Mouse (Mus musculus): ENCODE results near the gene Armc2.

Armc2 gene

GRCm38 (mm10) chr10:42021536-42021935 is 3.3 kb upstream of the Armc2 start:
- no peak for DNase-seq (ENCODE audit: low read depth, low spot score)

- DNase-seq (ENCODE audit: low read depth, low spot score), result no peak
Measured at GRCm38 (mm10) chr10:42014086-42014485, 4.2 kb downstream of the Armc2 start.

DNA sequence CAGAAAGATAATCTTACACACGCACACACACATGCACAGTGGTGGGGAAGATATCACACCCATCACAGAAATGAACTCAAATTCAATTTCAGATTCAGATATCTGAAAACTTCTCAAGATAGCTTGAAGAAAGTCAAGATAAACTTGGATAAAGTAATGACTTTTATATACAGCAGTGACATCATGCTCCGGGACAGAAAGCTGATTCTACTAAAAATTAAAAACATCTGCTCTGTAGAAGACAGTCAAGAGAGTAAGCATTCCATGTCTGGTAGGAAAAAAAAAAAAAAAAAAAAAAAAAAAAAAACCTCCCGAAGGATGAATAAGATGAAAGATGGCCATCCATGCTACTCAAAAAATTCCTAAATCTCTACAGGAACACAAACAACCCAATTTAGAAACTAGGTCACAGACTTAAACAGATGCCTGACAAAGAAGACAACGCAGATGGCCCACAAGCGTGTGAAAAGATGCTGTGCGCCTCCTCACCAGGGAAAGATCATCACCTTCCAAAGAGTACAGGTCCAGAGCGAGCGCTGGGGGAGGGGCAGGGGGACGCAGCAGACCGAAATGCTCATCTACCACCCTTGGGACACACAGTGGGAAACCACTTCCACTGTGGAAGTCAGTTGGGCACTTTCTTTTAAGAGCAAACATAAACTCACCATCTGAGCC is 7.3 kb downstream of the Armc2 start:
- no peak for DNase-seq (ENCODE audit: low read depth, low spot score)

DNA sequence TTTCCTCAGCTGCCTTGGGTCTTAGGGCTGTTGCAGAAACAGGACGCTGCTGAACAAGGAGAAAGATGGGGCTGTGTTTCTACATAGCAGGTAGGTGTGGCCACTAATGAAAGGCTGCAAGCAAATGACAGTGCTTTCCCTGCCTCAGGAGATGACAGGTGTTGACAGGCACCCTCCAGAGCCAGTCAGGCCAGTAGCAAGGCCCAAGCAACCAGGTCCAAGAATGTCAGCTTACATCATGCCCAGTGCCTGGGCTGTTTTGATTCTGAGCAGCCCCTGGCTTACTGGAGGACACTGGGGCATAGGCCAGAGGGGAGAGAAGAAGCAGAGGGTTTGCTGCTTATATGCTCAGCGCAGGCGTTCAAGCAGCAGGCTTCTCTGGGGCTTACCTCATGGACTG is 13.0 kb downstream of the Armc2 start:
- no peak for DNase-seq (ENCODE audit: low read depth, low spot score)

DNA sequence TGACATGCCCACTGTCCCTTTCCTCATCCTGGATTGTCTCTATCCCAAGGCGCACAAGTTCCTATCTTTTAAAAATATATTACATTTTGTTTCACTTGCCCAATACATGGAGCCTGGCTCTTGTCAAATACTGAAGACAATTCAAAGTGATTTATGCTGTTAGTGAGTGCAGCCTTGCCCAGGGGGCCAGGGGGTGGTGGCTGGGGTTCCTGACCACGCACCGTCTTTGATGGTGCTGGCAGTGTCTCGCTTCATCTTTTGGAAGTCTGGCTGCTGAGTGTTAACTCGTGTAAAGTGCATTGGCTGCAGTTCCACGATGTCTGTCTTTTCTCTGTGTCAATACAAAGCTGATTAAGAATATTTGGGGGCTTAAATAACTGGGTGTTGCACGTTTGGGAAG is 13.6 kb downstream of the Armc2 start:
- no peak for DNase-seq (ENCODE audit: low read depth, low spot score)

DNA sequence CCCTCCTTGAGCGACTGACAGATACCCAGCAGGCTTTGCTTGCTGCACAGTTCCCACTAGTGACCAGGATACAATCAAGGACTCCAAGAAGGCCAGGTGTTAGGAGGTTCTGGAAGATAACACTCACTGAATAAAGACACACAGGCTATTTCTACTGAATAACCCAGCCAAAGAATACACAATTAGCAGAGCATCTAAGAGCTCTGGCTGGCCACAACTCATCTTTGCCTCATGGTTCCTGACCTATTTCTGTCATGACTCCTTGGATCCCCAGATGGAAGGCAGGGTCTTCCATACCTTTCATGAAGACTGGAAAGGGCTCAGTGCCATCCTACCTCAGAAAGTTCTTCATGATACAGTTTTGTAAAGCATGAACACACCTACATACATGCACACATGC is 14.2 kb downstream of the Armc2 start:
- DNase-seq (ENCODE audit: low read depth, low spot score), result no peak

DNA sequence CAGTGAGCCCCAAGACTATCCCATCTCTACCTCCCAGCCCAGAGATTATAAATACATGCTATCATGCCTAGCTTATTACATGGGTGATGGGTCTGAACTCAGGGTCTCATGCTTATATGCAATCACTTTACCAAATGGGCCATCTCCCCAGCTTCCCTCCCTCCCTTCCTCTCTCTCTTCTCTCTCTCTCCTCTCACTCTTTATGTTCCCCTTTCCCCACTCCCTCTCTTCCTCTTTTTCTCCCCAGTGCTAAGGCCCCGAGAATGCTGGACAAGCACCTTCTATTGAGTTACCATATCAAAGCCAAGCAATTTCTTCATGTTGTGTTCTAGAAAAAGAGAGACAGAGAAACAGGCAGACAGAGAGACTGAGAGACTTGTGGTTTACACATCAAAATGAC is 14.7 kb downstream of the Armc2 start:
- no peak for DNase-seq (ENCODE audit: low read depth, low spot score)

- DNase-seq (ENCODE audit: low read depth, low spot score), result no peak
Measured at GRCm38 (mm10) chr10:42002436-42002835, 15.8 kb downstream of the Armc2 start.

DNA sequence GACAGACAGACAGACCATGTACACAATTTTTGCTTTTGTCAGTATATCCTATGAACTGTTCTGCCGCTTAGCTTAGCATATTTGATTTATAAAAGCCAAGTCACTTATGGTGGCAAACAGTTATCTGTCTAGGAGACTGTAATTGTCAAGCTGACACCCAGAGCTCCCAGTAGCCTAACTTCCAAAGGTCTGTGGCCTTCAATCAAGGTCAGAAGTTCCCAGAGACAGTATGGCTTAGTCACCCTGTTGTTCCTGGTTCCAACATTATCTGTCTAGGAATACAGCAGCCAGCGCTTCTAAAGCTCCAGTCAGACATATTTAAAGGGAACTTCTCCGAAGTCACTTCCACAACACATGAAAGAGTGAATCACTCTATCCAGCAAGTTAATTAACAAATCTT is 17.0 kb downstream of the Armc2 start:
- DNase-seq (ENCODE audit: low read depth, low spot score), result no peak

DNA sequence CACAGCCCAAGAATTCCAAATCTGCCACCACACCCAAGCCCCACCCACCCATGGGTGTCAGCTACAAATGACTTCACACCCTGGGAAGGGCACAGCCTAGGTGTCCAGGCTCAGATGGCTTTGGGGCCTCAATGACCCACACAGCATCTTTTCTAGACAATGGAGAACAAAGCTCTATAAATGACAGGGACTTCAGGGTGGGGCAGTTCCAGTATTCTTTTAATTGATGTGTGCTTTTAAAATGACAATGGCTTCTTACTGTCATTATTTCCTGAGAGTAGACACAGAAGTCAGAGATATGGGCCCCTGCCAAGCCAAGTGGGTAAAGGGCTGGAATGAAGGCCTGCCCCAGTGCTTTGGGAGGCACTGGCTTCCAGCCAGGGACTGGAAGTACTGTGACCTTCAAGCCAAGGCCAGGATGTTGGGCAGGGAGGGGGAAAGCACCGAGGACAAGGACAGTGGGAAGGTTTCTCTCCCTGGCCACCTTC is 20.5 kb downstream of the Armc2 start:
- DNase-seq (ENCODE audit: low read depth, low spot score), result no peak

DNA sequence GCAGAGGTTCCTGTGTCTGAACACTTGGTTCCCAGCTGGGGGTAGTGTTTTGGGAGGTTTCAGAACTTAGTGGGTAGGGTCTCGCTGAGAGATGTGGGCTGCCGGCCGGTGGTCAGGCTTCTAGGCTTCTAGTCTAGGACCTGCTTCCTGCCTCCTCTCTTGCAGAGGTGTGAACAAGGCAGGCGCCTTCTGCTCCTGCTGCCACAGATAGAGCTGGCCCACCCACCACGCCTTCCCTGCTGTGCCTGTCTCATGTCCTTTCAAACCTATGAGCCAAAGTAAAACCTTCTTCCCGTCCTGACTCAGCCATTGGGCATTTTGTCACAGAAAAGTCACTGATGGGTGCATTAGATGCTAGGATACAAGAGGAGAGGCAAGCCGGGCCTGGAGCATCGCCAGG is 22.1 kb downstream of the Armc2 start:
- no peak for DNase-seq (ENCODE audit: low read depth, low spot score)

DNA sequence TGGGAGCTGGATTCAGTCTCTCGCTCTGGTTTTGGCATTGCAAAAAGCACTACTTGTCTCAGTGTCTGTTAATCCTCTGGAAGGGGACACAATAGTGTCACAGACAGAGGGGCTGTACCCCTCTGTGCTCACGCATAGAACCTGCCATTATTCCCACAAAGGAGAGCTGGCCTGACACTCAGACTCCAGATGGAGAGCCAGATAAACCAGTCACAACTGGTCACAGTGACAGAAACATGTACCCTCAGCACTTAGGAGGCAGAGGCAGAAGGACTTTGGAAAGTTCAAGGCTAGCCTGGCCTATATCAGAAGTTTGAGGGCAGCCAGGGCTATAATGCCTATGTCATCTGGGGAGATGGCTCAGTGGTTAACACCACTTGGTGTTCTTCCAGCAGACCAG is 23.2 kb downstream of the Armc2 start:
- DNase-seq (ENCODE audit: low read depth, low spot score), result no peak

- DNase-seq (ENCODE audit: low read depth, low spot score), result no peak
Measured at GRCm38 (mm10) chr10:41994578-41994977, 23.7 kb downstream of the Armc2 start.

GRCm38 (mm10) chr10:41992059-41992440 is 26.2 kb downstream of the Armc2 start:
- DNase-seq (ENCODE audit: low read depth, low spot score), result no peak

GRCm38 (mm10) chr10:41991364-41992058 is 26.7 kb downstream of the Armc2 start:
- no peak for DNase-seq (ENCODE audit: low read depth, low spot score)

GRCm38 (mm10) chr10:41990896-41991295 is 27.3 kb downstream of the Armc2 start:
- no peak for DNase-seq (ENCODE audit: low read depth, low spot score)

- DNase-seq (ENCODE audit: low read depth, low spot score), result no peak
Measured at GRCm38 (mm10) chr10:41988930-41989329, 29.3 kb downstream of the Armc2 start.

- DNase-seq (ENCODE audit: low read depth, low spot score), result no peak
Measured at GRCm38 (mm10) chr10:41986126-41986525, 32.1 kb downstream of the Armc2 start.

GRCm38 (mm10) chr10:41984221-41984620 is 34.0 kb downstream of the Armc2 start:
- DNase-seq (ENCODE audit: low read depth, low spot score), result no peak

GRCm38 (mm10) chr10:41982821-41983220 is 35.4 kb downstream of the Armc2 start:
- no peak for DNase-seq (ENCODE audit: low read depth, low spot score)

- peak; percentile 49 for DNase-seq (ENCODE audit: low read depth, low spot score)
Measured at GRCm38 (mm10) chr10:41980772-41981383, 37.4 kb downstream of the Armc2 start.

GRCm38 (mm10) chr10:41978403-41979234 is 39.6 kb downstream of the Armc2 start:
- no peak for DNase-seq (ENCODE audit: low read depth, low spot score)
